Mouse (Mus musculus) hindbrain, embryonic 12.5 days (tissue): ENCODE data around the gene Tle6. TPM values are rescaled to one million over a fixed set of nuclear protein-coding genes. Genes with fewer than 3 reads are reported as not detected.
A peak's percentile ranks its signal among the peaks of the same experiment; 100 is the strongest.

Experiments used
- ATAC-seq: fragments of 200-750 bp; cut with Nextera tagmentation; 2 replicates; pipeline ENCODE4 v1.8.0; 2017; ENCODE audit warnings: moderate TSS enrichment; ENCODE audit not compliant: low FRiP score
- H3K27ac ChIP-seq: fragments of 300-500 bp; sonication (generic); 2 replicates; pipeline ENCODE4 v1.5.1; 2016; ENCODE audit warnings: mild to moderate bottlenecking
- H3K27me3 ChIP-seq: fragments of 300-500 bp; sonication (generic); 2 replicates; pipeline ENCODE4 v1.6.1; 2016; ENCODE audit warnings: mild to moderate bottlenecking
- H3K36me3 ChIP-seq: fragments of 300-500 bp; sonication (generic); 2 replicates; pipeline ENCODE4 v1.6.1; 2016; ENCODE audit warnings: mild to moderate bottlenecking
- H3K4me1 ChIP-seq: fragments of 300-500 bp; sonication (generic); 2 replicates; pipeline ENCODE4 v1.6.1; 2016
- H3K4me2 ChIP-seq: fragments of 300-500 bp; sonication (generic); replicated peaks from 2 replicates; pipeline ENCODE4 v1.6.1; 2016; ENCODE audit warnings: mild to moderate bottlenecking
- H3K4me3 ChIP-seq: fragments of 300-500 bp; sonication (generic); 2 replicates; pipeline ENCODE4 v1.5.1; 2016; ENCODE audit warnings: mild to moderate bottlenecking
- H3K9ac ChIP-seq: fragments of 300-500 bp; sonication (generic); 2 replicates; pipeline ENCODE4 v1.6.1; 2016; ENCODE audit warnings: mild to moderate bottlenecking, moderate library complexity
- H3K9me3 ChIP-seq: fragments of 300-500 bp; sonication (generic); replicated peaks from 2 replicates; pipeline ENCODE4 v1.6.1; 2016; ENCODE audit warnings: mild to moderate bottlenecking
- WGBS: fragments of 180-500 bp; shearing (Covaris S2); methylation state at CpG from one replicate; pipeline ENCODE4 v1.1.7; 2016; 5-methylcytosine and 5-hydroxymethylcytosine counted together
- polyA plus RNA-seq: library from polyadenylated mRNA; unstranded; fragments of >200 nt; fragmentation: Nextera tagmentation; extraction: Ambion mirVana; gene quantifications from 2 replicates; pipeline ENCODE4 v1.2.1, GENCODE M21; 2016

Tle6 gene
- polyA plus RNA-seq, 1 experiment from 2014 or later = 8.3 TPM

GRCm38 (mm10) chr10:81612779-81613178 lies 11.9 kb upstream of the Tle6 start:
- H3K27me3 ChIP-seq = no peaks in the 10 kb centered on the region; the same call in 1 of the 2 replicates
- no peak overlapping the region for H3K27ac ChIP-seq
- WGBS = 71% methylated on average over 3 of the region's 3 CpGs
- peaks cover 8% of the 10 kb centered on the region; the same call in 1 of the 2 replicates for H3K36me3 ChIP-seq
- peaks cover 5% of the 10 kb centered on the region; the same call in 1 of the 2 replicates for H3K4me1 ChIP-seq
- ATAC-seq = no peak
- H3K9me3 ChIP-seq = no peaks in the 10 kb centered on the region
- H3K4me3 ChIP-seq = no peak overlapping the region
- no peak overlapping the region for H3K4me2 ChIP-seq
- H3K9ac ChIP-seq = no peak overlapping the region

GRCm38 (mm10) chr10:81608308-81608707 lies 7.4 kb upstream of the Tle6 start:
- Histone ChIP-seq H3K4me1 (peaks cover 17% of the 10 kb centered on the region), H3K36me3 (peaks cover 8% of the 10 kb centered on the region; the same call in 1 of the 2 replicates), H3K27ac (no peak overlapping the region), H3K27me3 (no peaks in the 10 kb centered on the region), H3K9ac (no peak overlapping the region), H3K4me3 (no peak overlapping the region), H3K9me3 (no peaks in the 10 kb centered on the region), H3K4me2 (no peak overlapping the region)
- no peak for ATAC-seq
- WGBS = 93% methylated on average over 1 of the region's 1 CpGs

- WGBS = under 1% methylated on average over 39 of the region's 39 CpGs
These were observed 5.3 kb upstream of the Tle6 start, which contains the start of gene BC025920 for GRCm38 (mm10) chr10:81605974-81606751. Gene BC025920 (plus strand): TSS chr10:81606270.

GRCm38 (mm10) chr10:81605666-81605973 lies 4.7 kb upstream of the Tle6 start:
- peak overlapping the region; percentile 86 for H3K4me2 ChIP-seq
- H3K9ac ChIP-seq = 0 out of 2 replicates have a peak overlapping the region, but pooled peaks have one; percentile 37
- H3K27ac ChIP-seq = peak overlapping the region; percentile 92
- ATAC-seq = peak; percentile 20
- H3K36me3 ChIP-seq = peaks cover 8% of the 10 kb centered on the region; the same call in 1 of the 2 replicates
- no peaks in the 10 kb centered on the region for H3K9me3 ChIP-seq
- H3K4me1 ChIP-seq = peaks cover 34% of the 10 kb centered on the region
- H3K4me3 ChIP-seq = peak overlapping the region; percentile 54
- H3K27me3 ChIP-seq = peaks cover 7% of the 10 kb centered on the region
- 3% methylated on average over 14 of the region's 14 CpGs for WGBS

More at GRCm38 (mm10) chr10:81605974-81606751, 5.3 kb upstream of the Tle6 start, which contains the start of gene BC025920:
- H3K9me3 ChIP-seq = no peaks in the 10 kb centered on the region
- peak; percentile 86 for ATAC-seq
- peak within 1 kb of the TSS; percentile 62 for H3K9ac ChIP-seq
- peaks cover 8% of the 10 kb centered on the region; the same call in 1 of the 2 replicates for H3K36me3 ChIP-seq
- H3K27me3 ChIP-seq = peaks cover 7% of the 10 kb centered on the region
- H3K4me2 ChIP-seq = peak within 1 kb of the TSS; percentile 86
- H3K4me3 ChIP-seq = peak within 1 kb of the TSS; percentile 54
- H3K4me1 ChIP-seq = peaks cover 31% of the 10 kb centered on the region
- peak within 1 kb of the TSS; percentile 92 for H3K27ac ChIP-seq

- H3K36me3 ChIP-seq = peaks cover 8% of the 10 kb centered on the region; the same call in 1 of the 2 replicates
- H3K9me3 ChIP-seq = no peaks in the 10 kb centered on the region
- WGBS = 19% methylated on average over 29 of the region's 29 CpGs
- H3K9ac ChIP-seq = 0 out of 2 replicates have a peak overlapping the region, but pooled peaks have one; percentile 37
- peak overlapping the region; percentile 92 for H3K27ac ChIP-seq
- H3K4me1 ChIP-seq = peaks cover 36% of the 10 kb centered on the region
- ATAC-seq = peak; percentile 23; the same call in 1 of the 2 replicates
- peak overlapping the region; percentile 86 for H3K4me2 ChIP-seq
- peak overlapping the region; percentile 54 for H3K4me3 ChIP-seq
- H3K27me3 ChIP-seq = peaks cover 9% of the 10 kb centered on the region
These were observed 4.2 kb upstream of the Tle6 start for GRCm38 (mm10) chr10:81604968-81605665.

GRCm38 (mm10) chr10:81604019-81604967 lies 3.4 kb upstream of the Tle6 start:
- no peak for ATAC-seq
- peaks cover 17% of the 10 kb centered on the region for H3K27me3 ChIP-seq
- no peak overlapping the region for H3K9ac ChIP-seq
- H3K4me3 ChIP-seq = no peak overlapping the region
- H3K27ac ChIP-seq = no peak overlapping the region
- H3K4me1 ChIP-seq = peaks cover 36% of the 10 kb centered on the region
- H3K9me3 ChIP-seq = no peaks in the 10 kb centered on the region
- WGBS = 78% methylated on average over 12 of the region's 12 CpGs
- H3K4me2 ChIP-seq = peak overlapping the region; percentile 86
- peaks cover 5% of the 10 kb centered on the region; the same call in 1 of the 2 replicates for H3K36me3 ChIP-seq

GRCm38 (mm10) chr10:81602741-81603151 lies 1.9 kb upstream of the Tle6 start:
- H3K9ac ChIP-seq = no peak overlapping the region

GRCm38 (mm10) chr10:81601396-81601905 lies 578 bp upstream of the Tle6 start:
- no peak for ATAC-seq
- WGBS = 23% methylated on average over 7 of the region's 7 CpGs
- H3K4me3 ChIP-seq = no peak overlapping the region
- H3K4me2 ChIP-seq = peak overlapping the region; percentile 46; the same call in 1 of the 2 replicates
- H3K27ac ChIP-seq = no peak overlapping the region
- H3K36me3 ChIP-seq = no peaks in the 10 kb centered on the region
- no peak overlapping the region for H3K9ac ChIP-seq
- H3K9me3 ChIP-seq = no peaks in the 10 kb centered on the region
- peaks cover 51% of the 10 kb centered on the region for H3K4me1 ChIP-seq
- peaks cover 45% of the 10 kb centered on the region for H3K27me3 ChIP-seq

More at GRCm38 (mm10) chr10:81602741-81603151, 1.9 kb upstream of the Tle6 start:
- WGBS = 12% methylated on average over 4 of the region's 4 CpGs
- H3K27ac ChIP-seq = no peak overlapping the region
- no peak for ATAC-seq
- H3K36me3 ChIP-seq = no peaks in the 10 kb centered on the region
- H3K9me3 ChIP-seq = no peaks in the 10 kb centered on the region
- H3K4me3 ChIP-seq = no peak overlapping the region
- H3K4me1 ChIP-seq = peaks cover 45% of the 10 kb centered on the region
- no peak overlapping the region for H3K4me2 ChIP-seq
- peaks cover 32% of the 10 kb centered on the region for H3K27me3 ChIP-seq

GRCm38 (mm10) chr10:81600096-81600495 lies 777 bp downstream of the Tle6 start:
- Histone ChIP-seq H3K27ac (no peak overlapping the region), H3K9me3 (no peaks in the 10 kb centered on the region), H3K4me1 (peaks cover 59% of the 10 kb centered on the region), H3K27me3 (peaks cover 57% of the 10 kb centered on the region), H3K36me3 (no peaks in the 10 kb centered on the region), H3K4me3 (no peak overlapping the region), H3K9ac (no peak overlapping the region), H3K4me2 (no peak overlapping the region)
- ATAC-seq = no peak
- WGBS = 49% methylated on average over 10 of the region's 10 CpGs

- H3K27me3 ChIP-seq = peaks cover 62% of the 10 kb centered on the region
- no peak for ATAC-seq
These were observed 1.2 kb downstream of the Tle6 start for GRCm38 (mm10) chr10:81599630-81600029.

GRCm38 (mm10) chr10:81598871-81599270 lies 2.0 kb downstream of the Tle6 start:
- peaks cover 69% of the 10 kb centered on the region for H3K27me3 ChIP-seq
- peaks cover 55% of the 10 kb centered on the region for H3K4me1 ChIP-seq
- H3K4me2 ChIP-seq = no peak overlapping the region
- 50% methylated on average over 6 of the region's 6 CpGs for WGBS
- no peaks in the 10 kb centered on the region for H3K9me3 ChIP-seq
- H3K4me3 ChIP-seq = no peak overlapping the region
- ATAC-seq = no peak
- H3K27ac ChIP-seq = no peak overlapping the region
- no peaks in the 10 kb centered on the region for H3K36me3 ChIP-seq
- H3K9ac ChIP-seq = no peak overlapping the region

More at GRCm38 (mm10) chr10:81599630-81600029, 1.2 kb downstream of the Tle6 start:
- H3K9me3 ChIP-seq = no peaks in the 10 kb centered on the region
- H3K4me1 ChIP-seq = peaks cover 56% of the 10 kb centered on the region
- no peak overlapping the region for H3K27ac ChIP-seq
- WGBS = 71% methylated on average over 5 of the region's 5 CpGs
- no peak overlapping the region for H3K4me3 ChIP-seq
- H3K4me2 ChIP-seq = no peak overlapping the region
- H3K9ac ChIP-seq = no peak overlapping the region
- no peaks in the 10 kb centered on the region for H3K36me3 ChIP-seq
